Mouse (Mus musculus): Measurements from ENCODE around the gene Elavl4.
A peak's percentile ranks its signal among the peaks of the same experiment; 100 is the strongest.

The Elavl4 gene

DNA sequence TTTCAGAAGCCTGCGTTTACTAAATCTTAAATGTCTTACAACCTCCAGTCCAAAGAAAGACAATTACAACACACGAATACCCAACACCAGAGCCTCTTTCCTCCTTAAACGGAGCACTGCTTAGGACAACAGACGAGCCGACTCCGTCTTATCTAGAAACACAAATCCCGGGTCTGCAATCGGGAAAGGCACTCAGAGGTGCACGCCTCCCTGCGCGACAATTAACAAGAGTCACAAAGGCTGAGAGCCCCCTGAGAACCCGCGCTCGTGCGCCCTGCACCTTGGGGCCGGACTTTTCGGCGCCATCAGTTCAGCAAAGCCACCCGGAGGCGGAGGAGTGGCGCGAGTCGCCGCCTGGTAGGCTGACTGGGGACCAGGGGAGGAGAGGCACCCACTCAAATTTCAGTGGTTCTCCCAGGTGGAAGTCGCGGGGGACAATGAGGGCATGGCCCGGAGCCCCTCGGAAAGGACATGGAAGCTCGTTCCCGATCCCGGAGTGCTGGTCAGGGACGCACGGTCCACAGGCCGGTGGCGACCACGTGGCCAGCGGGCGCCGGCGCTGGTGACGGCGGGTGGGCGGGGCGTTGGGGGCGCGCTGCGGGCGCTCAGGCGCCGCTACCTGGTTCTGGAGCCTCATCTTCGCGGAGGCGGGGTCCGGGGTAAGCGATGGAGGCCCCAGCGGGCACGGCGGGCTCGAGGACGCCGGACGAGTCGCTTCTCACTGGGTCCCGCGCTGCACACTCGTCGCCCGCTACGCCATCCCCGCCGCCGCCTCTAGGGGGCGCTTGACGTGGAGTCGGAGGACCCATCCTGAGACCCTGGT is at the start of gene Elavl4:
Gene Elavl4, minus strand, starts transcription at position 732 of the 823 bp plus-strand sequence.
- no peak for DNase-seq (ENCODE audit: low read depth)

DNA sequence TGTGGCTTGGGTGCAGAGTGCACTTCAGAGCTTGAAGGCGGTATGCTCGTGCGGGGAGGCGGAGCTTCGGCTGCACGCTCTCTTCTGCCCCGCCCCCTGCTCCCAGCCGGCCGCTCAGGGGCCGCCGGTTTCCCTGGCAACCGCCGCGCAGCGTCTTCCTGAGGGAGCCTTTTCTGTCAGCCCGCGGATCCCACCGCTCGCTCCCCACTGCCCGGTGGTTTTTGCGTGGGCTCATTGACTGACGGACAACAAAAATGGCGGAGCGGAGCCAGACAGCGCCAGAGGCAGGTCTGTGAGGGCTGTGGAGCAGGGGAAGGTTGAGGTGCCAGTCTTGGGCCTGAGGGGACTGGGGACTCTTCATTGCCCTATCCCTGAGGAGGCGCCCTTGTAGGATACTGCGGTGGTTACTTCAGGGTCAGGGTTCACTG is 45.9 kb upstream of the Elavl4 start, which contains the start of gene Agbl4:
Gene Agbl4, plus strand, starts transcription at position 44 of the 428 bp plus-strand sequence.
- DNase-seq (ENCODE audit: low read depth), result no peak

DNA sequence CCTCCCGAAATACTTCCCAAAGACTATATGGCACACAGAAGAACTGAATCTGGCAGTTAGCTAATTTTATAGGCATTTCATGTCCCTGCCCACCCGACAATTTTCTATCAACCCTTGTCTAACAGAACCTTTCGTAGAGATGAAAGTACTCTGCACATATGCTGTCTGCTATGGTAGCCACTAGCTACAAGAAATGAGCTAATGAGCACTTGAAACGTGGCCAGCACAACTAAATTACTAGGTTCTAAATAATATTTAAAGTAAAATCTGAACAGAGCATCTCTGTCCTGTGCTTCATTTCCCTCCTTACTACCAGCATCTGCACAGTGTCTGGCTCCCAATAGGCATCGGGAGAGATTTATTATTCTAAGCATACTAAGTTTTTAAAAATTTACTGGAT is 44.5 kb upstream of the Elavl4 start:
- DNase-seq (ENCODE audit: low read depth), result no peak

DNA sequence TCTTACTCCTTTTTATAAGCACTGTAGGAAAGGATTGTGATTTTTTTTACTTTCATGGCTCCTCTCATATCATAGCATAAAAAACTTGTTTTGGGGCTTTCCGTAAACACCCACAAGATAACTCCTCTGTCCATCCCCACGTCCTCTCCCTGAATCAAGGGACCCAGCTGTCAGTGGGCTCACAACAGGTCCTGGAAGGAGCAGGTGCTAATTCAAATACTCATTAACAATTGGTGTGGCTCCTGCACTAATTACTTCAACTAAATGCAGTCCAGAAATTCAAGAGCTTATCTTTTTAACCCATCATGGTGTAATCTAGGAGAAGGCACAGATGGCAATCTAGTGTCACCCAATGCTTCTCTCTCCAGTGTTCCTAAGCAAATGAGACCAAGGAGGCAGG is 8.9 kb upstream of the Elavl4 start:
- DNase-seq (ENCODE audit: low read depth), result no peak

DNA sequence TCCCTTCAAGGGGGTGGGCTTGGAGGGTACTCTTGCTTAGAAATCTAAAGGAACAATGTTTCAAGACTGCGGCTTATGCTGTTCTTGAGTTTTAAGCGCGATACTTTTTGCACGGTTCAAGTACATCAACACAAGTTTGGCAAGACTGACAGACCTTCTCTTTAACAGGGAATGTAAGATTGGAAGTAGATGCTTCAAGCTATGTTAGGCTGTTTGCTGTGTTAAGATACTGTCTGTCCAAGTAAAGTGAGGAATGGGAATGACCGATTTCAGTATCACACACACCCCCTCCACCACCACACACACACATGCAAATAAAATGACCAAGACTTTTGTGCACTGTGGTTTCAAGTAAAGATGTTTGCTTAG is 276 bp upstream of the Elavl4 start:
- DNase-seq (ENCODE audit: low read depth), result no peak

DNA sequence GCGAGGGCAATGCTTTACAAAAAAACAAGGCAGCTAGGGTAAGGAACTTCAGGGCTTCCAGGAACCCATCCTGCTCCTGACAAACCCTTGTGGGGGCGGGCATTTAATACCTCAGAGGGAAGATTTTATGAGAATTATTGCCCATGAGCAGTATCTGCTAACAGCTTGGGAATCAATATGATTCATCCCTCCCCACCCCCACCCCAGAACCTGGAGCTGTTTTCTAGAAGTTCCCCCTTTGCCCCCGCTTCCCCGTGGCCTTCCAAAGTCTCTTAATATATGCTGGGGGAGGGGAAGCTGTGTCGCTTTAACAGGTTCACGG is 892 bp downstream of the Elavl4 start:
- DNase-seq (ENCODE audit: low read depth), result no peak

DNA sequence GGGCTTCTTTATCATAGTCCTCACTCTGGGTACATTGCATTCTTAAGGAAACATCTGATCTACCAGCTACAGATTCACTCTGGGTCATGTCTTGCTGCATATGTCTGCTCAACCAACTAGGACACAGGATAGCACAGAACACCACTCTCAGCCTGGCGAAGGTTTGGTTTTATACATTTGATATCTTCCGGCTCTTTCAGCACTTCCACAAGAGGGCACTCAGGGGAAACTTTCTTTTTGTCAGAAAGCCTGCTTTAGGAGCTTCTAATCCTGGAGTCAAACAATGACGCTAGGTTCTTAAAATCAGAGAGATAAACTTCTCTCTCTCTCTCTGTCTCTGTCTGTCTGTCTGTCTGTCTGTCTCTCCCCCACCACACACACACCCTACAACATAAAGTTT is 27.8 kb downstream of the Elavl4 start:
- peak; percentile 15 for DNase-seq (ENCODE audit: low read depth)

DNA sequence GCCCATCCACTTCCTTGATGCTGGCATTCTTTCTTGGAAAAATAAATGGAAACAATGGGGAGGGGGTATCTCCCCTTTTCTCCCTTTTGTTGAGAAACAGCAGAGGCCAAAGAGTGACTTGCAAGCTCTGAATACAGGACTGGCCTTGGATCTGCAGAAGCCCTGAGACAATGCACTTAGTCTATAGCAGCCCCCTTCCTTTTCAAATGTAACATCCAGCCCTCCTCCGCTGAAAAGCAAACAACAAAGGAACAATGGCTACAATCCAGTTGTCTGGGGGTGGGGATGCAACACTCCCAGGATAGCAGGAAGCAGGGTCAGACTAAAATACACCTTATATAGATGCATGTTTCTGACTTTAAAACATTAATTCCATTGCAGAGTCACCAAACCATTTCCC is 39.6 kb downstream of the Elavl4 start:
- no peak for DNase-seq (ENCODE audit: low read depth)

DNA sequence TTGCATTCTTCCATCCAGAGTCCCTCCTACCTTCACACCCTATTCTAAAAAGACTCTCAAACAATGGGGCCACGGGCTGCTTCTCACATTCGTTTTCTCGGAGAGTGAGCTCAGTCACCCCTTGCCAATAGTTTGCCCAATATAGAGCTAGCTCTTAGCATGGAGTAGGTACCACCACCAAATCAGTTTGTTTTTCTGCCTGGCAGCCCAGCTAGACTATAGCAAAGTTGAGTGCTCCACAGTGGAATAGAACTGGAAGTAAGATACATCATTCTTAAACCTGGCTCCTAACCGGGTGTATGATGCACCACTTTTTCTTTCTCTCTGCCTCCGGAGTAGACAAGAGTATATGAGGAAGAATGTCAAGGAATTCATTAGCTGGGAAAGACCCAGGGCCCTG is 44.7 kb downstream of the Elavl4 start:
- no peak for DNase-seq (ENCODE audit: low read depth)

DNA sequence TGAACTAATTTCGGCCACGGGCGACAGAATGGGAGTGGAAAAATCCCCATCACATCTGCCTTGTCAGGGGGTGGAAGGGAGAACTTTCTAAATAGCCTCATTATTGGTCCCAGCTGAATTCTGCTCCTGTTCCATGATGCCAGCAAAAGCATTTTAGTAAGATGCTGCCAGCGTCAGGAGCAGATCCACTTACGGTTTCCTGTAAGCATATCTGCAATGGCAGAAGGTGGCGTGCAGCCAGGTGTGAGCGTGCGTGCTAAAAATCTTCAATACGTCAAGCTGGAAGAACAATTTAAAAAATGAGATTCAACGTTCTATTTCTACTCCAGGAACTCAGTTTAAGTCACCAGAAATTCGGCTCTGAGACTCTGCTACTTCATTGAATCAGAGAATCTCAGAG is 45.1 kb downstream of the Elavl4 start:
- no peak for DNase-seq (ENCODE audit: low read depth)

DNA sequence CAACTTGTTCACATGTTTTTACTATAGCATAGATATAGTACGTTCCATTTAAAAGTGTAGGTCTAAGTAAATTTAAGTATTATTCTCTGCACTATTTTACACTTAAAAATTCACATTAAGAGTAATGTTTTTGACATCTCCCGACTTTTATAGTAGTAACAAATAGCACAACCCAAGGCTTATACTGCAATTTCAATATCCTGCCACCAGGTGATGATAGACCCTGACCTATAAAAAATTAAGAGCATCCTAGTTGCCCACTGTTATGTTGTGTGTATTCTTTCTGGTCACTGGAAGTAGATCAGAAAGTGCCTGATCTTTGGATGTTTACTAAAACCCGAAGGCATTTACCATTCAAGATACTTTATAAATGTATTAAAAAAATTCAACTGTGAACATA is 55.9 kb downstream of the Elavl4 start:
- no peak for DNase-seq (ENCODE audit: low read depth)

DNA sequence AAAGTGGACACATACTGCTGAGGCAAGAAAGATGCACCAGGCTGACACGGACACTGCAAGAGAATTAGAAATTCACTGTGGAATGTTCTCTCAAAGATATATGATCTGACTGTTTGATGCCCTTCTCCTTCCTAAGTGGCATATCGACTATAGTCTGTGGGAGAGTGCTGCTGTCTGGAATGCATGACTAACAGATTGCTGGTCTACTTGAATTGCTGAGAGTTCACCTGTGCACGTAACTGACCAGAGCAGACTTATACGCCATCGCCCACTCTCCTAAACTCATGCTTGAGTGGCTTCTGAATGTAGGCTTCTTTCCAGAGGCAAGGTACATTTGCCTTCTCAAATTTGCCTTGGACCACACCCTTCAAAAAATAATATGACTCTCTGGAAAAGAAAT is 58.5 kb downstream of the Elavl4 start:
- no peak for DNase-seq (ENCODE audit: low read depth)

DNA sequence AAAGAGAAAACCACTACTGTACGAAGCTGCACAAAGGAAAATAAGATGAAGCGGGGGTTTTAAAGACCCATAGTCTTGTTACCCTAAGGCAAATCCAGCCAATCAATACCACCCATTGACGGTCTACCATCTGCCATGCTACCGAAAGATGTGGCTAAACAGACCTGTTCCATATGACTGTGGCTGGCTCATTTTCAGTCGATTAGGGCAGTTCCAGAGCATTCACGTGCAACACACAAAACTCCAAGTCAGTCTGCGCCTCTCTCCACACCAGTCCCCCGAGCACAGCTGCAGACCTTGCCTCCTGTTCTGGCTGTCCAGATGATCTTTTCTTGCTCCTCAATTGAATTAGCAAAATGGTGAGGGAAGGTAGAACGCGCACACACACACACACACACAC is 59.2 kb downstream of the Elavl4 start:
- DNase-seq (ENCODE audit: low read depth), result no peak

DNA sequence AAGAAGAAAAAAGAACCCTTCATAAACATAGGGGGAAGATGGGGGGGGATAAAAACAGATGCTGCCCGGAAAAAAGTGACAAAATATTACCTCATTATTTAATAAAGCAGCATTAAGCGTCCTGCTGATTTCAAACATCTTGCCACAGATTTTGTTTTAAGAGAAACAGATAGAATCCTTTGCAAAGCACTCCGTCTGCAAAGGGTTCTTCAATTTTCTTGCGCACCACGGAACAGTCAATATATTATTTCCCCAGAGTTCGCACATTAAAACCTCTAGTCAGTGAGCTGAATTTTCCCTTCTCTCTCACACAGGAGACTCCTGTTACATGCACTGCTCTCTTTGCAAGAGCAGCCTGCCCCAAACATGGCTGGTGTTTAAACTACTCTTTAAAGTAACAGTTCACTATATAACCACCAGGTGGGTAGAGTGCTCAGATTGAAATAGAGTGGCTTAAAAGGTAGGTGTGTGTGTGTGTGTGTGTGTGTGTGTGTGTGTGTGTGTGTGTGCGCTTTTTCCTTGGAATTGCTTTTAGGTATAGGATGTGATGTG is 61.1 kb downstream of the Elavl4 start:
- DNase-seq (ENCODE audit: low read depth), result no peak

DNA sequence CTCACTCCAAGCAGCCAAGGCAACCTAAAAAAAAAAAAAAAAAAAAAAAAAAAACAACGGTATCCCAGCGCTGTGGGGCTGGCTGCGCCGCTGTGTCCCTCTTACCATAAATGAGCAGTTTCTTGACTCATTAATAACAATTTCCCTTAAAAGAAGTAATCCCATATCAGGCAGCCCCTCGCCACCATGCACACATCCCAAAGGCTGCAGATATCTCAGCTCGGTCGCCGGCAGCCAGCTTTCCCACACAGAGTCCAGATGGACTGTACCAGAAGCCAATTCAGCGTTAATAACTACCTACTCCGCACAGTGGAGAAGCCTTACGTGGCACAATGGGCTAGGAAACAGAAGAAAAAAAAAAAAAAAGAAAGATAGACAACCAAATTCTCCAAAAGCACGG is 61.7 kb downstream of the Elavl4 start:
- DNase-seq (ENCODE audit: low read depth), result no peak

DNA sequence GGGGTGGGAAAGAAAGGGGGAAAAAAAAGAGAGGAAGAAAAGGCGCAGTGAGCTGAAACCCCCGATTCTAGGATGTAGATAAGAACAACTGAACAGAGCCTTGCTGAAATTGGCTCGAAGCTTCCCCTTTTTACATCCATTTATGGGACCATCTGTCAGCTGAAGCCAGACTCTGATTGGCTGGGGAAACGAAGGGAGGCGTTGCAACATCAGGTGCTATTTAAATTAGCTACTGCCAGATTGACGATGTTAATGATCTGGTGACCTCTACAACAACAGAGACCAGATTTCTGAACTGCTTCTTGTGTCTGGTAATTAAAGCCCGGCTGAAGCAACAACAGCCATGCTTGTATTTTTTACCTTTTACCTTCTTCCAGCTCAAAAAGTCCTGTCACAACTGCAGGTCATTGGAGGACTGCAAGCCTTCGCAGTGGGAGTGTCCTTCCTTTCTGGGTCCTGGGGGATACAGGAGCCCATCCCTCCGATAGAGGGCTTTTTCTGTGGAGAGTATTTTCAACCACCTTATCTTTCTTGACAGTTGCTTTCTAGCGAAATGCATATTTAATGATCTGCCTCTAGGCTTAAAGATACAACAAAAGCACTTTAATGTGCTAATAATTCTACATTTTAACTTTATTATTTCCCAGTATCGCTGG is 64.2 kb downstream of the Elavl4 start:
- DNase-seq (ENCODE audit: low read depth), result no peak

DNA sequence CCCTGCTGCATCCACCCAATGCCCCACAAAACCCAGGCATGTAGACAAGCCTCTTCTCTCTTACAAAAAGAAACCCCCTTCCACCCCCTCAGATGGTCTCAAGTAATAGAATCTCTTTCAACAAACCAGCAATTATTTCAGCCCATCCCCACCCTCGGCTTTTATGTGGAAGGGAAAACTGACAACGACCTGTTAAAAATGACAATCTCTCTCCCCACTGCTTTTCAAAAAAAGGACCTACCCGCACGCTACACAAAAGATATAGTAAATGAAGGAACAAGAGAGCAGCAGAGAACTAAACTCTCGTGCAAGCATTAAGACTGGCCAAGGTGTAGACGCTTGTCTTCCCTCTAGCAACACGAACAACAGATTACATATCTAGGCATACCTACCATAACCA is 64.9 kb downstream of the Elavl4 start:
- DNase-seq (ENCODE audit: low read depth), result no peak

DNA sequence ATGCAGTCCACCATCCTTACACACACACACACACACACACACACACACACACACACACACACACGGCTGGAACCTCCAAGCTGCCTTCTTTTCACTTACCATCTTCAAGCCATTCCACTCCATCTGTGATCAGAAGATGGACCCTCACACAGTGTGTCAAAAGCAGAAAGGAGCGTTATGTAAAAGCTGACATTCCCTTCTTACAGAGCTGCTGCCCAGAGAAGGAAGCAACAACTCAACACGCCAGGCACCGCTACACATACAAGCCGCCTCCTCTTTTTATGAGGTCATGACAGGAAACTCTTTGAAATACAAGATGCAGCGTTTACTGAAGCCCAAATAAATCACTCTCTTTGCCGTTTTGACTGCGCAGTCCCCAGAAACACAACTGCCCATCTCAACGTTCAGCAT is 65.3 kb downstream of the Elavl4 start:
- no peak for DNase-seq (ENCODE audit: low read depth)

DNA sequence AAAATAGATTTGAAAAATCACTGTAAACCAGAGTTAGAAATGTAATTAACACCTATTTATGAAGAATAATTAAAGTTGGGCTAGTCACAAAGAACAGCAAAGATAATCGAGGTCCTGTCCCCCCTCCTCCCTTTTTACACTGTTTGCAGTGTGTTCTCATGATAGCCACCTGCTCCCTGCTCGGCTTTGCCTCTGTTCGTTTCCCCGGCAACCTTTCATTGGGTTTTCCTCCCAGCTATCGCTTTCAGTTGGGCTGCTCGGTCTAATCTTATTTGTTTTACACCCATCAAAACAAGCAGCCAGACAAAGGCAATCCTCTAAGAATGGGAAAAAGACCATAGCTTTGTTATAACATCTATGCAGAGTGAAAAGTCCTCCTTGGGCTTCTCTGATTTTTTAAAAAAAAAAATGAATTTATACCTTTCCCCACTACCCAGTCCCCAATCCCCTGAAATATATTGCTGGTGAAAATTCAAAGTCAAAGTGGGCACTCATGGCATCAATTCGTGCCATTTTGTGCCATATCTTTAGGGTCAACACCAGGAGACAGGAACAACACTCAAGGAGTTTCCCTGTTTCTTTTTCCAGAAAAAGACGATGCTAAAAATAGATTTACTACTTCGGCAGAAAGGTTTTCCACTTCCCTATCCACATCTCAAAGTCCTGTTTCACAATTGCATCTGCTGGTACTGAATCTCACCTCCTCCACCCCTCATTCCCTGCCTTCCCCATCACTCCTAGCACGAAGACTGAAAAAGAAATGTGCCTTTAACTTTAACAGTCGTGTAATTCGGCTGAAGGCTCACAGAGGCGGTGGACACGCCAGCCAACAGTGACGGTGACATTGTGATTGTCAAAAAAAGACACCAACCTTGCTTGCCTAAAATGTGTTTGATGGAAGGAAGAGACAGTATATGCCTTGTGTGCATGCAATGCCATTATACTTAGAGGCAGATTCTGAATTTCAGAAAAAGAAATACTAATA is 66.1 kb downstream of the Elavl4 start:
- DNase-seq (ENCODE audit: low read depth), result no peak

DNA sequence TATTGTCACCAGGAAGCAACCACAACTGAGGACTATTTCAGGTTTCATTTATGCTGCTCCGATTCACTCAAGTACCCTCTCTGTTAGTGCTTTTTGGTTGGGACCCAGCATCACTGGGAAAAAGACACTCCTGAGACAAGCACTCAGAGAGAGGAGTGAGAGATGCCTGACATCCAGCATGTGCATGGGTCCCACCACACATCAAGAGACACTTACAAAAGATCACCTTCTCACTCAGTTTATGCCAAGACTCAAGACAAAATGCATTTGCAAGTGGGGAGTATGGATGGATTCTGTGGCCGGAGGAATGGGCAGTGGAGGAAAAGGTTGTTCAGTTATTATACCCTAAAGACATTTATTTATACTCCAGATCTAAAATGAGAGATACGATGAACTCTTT is 67.3 kb downstream of the Elavl4 start:
- DNase-seq (ENCODE audit: low read depth), result no peak

DNA sequence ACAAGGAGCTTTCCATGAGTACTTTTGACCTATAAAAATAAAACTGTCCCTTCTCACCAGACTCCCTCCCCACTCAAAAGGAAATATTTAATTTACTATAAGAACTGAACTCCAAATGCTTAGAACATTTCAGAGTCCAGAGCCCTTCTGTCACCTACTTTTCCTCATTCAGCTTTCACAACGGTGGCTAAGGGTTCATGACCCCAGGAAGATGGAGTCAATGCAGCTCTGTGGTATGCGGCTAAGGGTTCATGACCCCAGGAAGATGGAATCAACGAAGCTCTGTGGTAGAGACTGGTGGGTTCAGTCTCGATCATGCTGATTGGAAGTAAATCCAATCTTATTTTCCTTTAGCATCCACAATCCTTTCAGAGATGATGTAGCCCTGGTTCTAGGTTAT is 81.7 kb downstream of the Elavl4 start:
- no peak for DNase-seq (ENCODE audit: low read depth)

DNA sequence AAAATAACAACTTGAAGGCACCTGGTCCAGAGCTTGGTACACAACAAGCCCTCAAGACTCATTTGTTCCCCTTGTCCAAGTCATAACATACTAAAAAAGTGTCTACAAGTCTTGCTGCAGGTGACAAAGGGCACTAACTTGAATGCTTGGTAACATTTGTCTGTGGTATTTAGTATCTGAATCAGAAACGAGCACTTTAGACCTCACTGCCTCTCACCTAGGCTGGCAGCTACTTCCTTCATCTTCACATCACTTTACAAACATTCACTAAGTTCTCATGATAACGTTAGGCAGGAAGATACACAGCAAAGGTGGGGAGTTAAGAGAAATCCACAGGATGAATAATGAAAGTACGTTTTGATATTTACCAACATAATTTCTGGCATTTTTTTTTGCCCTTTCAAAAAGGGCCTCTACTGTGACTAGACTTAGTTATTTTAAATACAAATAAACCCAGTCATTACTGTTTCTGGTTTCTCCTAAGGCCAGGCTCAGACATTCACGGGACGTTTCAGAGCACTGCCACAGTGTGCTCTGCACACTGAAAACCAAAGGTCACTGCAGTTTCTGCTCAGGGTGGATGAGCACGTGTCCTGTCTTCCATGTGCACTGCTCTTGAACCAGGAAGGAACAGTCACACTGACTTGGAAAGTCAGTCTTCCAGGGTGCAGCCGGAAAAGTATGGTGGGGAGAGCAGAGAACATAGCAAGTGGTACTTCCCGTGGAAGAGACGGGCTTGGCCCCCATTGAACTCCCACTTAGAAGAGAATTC is 84.7 kb downstream of the Elavl4 start:
- no peak for DNase-seq (ENCODE audit: low read depth)
